Mouse (Mus musculus) small intestine, adult 2 months (tissue): ENCODE results near the gene Isoc2a.
"Not testable (repeated sequence)": the region's sequence is repeated elsewhere in the genome, so short reads cannot be mapped to it uniquely, and the experiment has no call there.

Experiments
- CTCF ChIP-seq: fragments of 200-500 bp; IDR thresholded peaks from 2 replicates; pipeline ENCODE4 v1.5.1; 2012; ENCODE audit warnings: low read depth, mild to moderate bottlenecking, control low read depth, inconsistent platforms, low read length, moderate library complexity, mixed read lengths; ENCODE audit not compliant: insufficient replicate concordance, insufficient read length; ENCODE audit errors: extremely low read depth
- POLR2A ChIP-seq: fragments of 200-500 bp; IDR thresholded peaks from 2 replicates; pipeline ENCODE4 v1.6.1; 2012; ENCODE audit warnings: low read depth, mild to moderate bottlenecking, control low read depth, inconsistent platforms, low read length, moderate library complexity

DNA sequence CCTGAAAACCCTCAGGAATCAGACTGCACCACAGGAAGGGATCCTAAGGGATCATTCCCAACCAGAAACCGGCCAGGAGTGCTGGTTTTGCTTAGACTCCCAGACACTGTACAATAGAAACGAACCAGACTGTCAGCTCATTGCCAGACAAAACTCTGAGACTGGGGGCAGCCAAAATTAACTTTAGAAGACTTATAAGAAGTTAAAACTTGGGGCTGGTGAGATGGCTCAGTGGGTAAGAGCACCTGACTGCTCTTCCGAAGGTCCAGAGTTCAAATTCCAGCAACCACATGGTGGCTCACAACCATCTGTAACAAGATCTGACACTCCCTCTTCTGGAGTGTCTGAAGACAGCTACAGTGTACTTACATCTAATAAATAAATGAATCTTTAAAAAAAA, 16.0 kb upstream of the Isoc2a start:
- not testable (repeated sequence) for TF ChIP-seq CTCF, POLR2A
